Mouse (Mus musculus): ENCODE results near the gene Usp6nl.

DNA sequence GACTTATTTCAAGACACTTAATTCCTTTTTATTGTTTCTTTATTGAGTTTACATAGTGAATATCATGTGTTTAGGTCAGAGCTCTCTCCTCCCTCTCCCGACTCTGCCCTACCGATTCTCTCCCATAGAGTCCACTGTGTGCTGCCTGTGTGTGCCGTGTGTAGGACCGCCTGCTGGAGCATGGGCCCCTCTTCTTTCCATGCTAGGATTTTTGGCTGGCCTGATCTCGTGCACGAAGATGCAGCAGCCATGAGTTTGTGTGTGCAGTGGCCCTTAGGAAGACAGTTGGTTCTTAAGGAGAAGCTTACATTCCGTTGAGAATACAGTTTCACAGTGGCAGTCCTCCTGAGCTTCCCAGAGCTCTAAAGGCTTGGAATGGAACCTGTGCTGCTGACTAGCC is 19.0 kb downstream of the Usp6nl start:
- no peak for TF ChIP-seq CTCF (IDR thresholded peaks at IDR 0.05; ENCODE audit: control insufficient read depth, insufficient read depth, insufficient replicate concordance, low read depth, low read length)
- TF ChIP-seq POLR2A (IDR thresholded peaks at IDR 0.05; ENCODE audit: control insufficient read depth, low read depth, low read length): no peak

Measured in testis, adult 2 months (tissue).